Mouse (Mus musculus) intestine, embryonic 16.5 days (tissue): ENCODE results near the gene Arx. TPM values are rescaled to one million over a fixed set of nuclear protein-coding genes. Genes with fewer than 3 reads are reported as not detected.

Source experiments
- ATAC-seq: fragments of 200-750 bp; cut with Nextera tagmentation; 2 replicates; pipeline ENCODE4 v1.8.0; 2017; ENCODE audit warnings: moderate TSS enrichment, moderate library complexity
- H3K27ac ChIP-seq: fragments of 300-500 bp; sonication (generic); 2 replicates; pipeline ENCODE4 v1.5.1; 2014; ENCODE audit warnings: mild to moderate bottlenecking, low read length
- H3K27me3 ChIP-seq: fragments of 300-500 bp; sonication (generic); replicated peaks from 2 replicates; pipeline ENCODE4 v1.6.1; 2014; ENCODE audit warnings: low read length, control low read depth, mixed read lengths; ENCODE audit not compliant: control insufficient read depth, insufficient read depth
- H3K36me3 ChIP-seq: fragments of 300-500 bp; sonication (generic); 2 replicates; pipeline ENCODE4 v1.6.1; 2014; ENCODE audit warnings: low read length, control low read depth; ENCODE audit not compliant: control insufficient read depth, insufficient read depth
- H3K4me1 ChIP-seq: fragments of 300-500 bp; sonication (generic); 2 replicates; pipeline ENCODE4 v1.6.1; 2014; ENCODE audit warnings: low read length, control low read depth, mixed read lengths; ENCODE audit not compliant: control insufficient read depth, insufficient read depth
- H3K4me2 ChIP-seq: fragments of 300-500 bp; sonication (generic); 2 replicates; pipeline ENCODE4 v1.6.1; 2014; ENCODE audit warnings: low read depth, low read length, control low read depth
- H3K4me3 ChIP-seq: fragments of 300-500 bp; sonication (generic); 2 replicates; pipeline ENCODE4 v1.5.1; 2014; ENCODE audit warnings: mild to moderate bottlenecking, low read length
- H3K9ac ChIP-seq: fragments of 300-500 bp; sonication (generic); 2 replicates; pipeline ENCODE4 v1.6.1; 2014; ENCODE audit warnings: low read depth, low read length
- H3K9me3 ChIP-seq: fragments of 300-500 bp; sonication (generic); 2 replicates; pipeline ENCODE4 v1.6.1; 2016; ENCODE audit warnings: low read length, control low read depth; ENCODE audit not compliant: control insufficient read depth
- WGBS: fragments of 180-500 bp; shearing (Covaris S2); extraction: QIAGEN DNeasy Blood & Tissue Kit; methylation state at CpG from one replicate; pipeline ENCODE4 v1.1.7; 2014; 5-methylcytosine and 5-hydroxymethylcytosine counted together
- polyA plus RNA-seq: library from polyadenylated mRNA; unstranded; fragments of >200 nt; fragmentation: Nextera tagmentation; extraction: Ambion mirVana; gene quantifications from 2 replicates; pipeline ENCODE4 v1.2.1, GENCODE M21; 2015

The Arx gene
- 0.26 and 0.31 TPM in 2 replicates for polyA plus RNA-seq

DNA sequence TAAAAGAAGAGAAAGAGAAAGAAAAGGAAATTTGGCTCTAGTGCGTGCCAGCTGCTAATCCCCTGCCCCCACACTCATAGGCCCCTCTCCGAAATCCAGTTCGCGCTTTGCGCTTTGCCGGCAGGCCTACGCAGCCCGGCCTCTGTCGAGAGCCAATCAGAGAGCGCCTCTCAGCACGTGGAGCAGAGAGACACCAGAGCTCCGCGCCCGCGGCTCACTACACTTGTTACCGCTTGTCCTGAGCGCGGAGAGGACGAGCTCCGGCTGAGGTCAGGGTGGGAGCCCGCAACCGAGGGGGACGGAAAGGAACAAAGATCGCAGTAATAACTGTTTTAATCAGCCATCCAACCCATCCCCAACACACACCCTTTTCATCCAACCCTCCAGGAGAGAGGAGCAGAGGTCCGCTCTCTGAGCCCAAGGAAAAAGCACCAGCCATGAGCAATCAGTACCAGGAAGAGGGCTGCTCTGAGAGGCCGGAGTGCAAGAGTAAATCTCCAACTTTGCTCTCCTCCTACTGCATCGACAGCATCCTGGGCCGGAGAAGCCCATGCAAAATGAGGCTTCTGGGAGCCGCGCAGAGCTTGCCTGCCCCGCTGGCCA is at the start of gene Arx:
Gene Arx (plus strand): TSS at position 155 of the 603 bp plus-strand sequence.
- peak within 1 kb of the TSS; percentile 32; the same call in 1 of the 2 replicates for H3K4me2 ChIP-seq

DNA sequence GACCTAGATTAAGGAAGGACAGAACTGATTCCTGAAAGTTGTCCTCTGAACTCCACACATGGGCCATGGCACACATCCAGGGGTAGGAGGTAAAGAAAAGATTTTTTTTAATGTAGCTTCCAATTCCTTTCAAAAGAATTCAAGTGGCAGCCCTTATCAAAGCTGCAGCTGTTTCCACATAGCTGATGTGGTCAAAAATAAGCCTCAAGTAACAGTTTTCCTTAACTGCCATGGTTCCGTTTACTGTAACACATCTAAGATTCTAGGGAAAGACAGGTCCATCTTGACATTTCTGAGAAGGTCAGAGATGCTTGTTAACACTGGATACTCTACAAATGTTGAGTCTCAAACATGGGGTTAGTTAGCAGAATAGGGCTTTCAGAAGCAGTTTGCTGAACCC is 34.9 kb upstream of the Arx start:
- H3K4me2 ChIP-seq, result no peak overlapping the region
- no peak overlapping the region for H3K4me3 ChIP-seq
- H3K9me3 ChIP-seq, result no peaks in the 10 kb centered on the region
- no peaks in the 10 kb centered on the region for H3K4me1 ChIP-seq
- H3K9ac ChIP-seq, result no peak overlapping the region
- H3K27me3 ChIP-seq, result no peaks in the 10 kb centered on the region
- no peak for ATAC-seq
- H3K27ac ChIP-seq, result no peak overlapping the region
- H3K36me3 ChIP-seq, result no peaks in the 10 kb centered on the region
- WGBS, result 71% methylated on average over 1 of the region's 1 CpGs

More for the DNA sequence above, at the start of gene Arx:
- Histone ChIP-seq H3K27ac (no peak within 1 kb of the TSS), H3K9ac (no peak within 1 kb of the TSS), H3K27me3 (peaks cover 73% of the 10 kb centered on the region), H3K4me3 (peak within 1 kb of the TSS; percentile 7; the same call in 1 of the 2 replicates), H3K4me1 (no peaks in the 10 kb centered on the region; the same call in 1 of the 2 replicates), H3K9me3 (0 out of 2 replicates have a peak, but pooled peaks cover 5% of the 10 kb centered on the region), H3K36me3 (no peaks in the 10 kb centered on the region)
- WGBS, result 18% methylated on average over 31 of the region's 31 CpGs
- ATAC-seq, result peak; percentile 89

- Histone ChIP-seq H3K9me3 (no peaks in the 10 kb centered on the region), H3K36me3 (no peaks in the 10 kb centered on the region), H3K4me1 (no peaks in the 10 kb centered on the region), H3K27me3 (0 out of 2 replicates have a peak, but pooled peaks cover 8% of the 10 kb centered on the region), H3K9ac (no peak overlapping the region), H3K4me3 (no peak overlapping the region), H3K27ac (no peak overlapping the region), H3K4me2 (no peak overlapping the region)
- 49% methylated on average over 3 of the region's 3 CpGs for WGBS
- no peak for ATAC-seq
Measured at GRCm38 (mm10) chrX:93275689-93276088, 10.6 kb upstream of the Arx start.

- Histone ChIP-seq H3K4me3 (no peak overlapping the region), H3K27ac (no peak overlapping the region), H3K9me3 (no peaks in the 10 kb centered on the region), H3K4me2 (no peak overlapping the region), H3K27me3 (peaks cover 31% of the 10 kb centered on the region), H3K4me1 (no peaks in the 10 kb centered on the region), H3K36me3 (no peaks in the 10 kb centered on the region), H3K9ac (no peak overlapping the region)
- no peak for ATAC-seq
- 37% methylated on average over 4 of the region's 11 CpGs for WGBS
Measured at GRCm38 (mm10) chrX:93279940-93280339, 6.3 kb upstream of the Arx start.

DNA sequence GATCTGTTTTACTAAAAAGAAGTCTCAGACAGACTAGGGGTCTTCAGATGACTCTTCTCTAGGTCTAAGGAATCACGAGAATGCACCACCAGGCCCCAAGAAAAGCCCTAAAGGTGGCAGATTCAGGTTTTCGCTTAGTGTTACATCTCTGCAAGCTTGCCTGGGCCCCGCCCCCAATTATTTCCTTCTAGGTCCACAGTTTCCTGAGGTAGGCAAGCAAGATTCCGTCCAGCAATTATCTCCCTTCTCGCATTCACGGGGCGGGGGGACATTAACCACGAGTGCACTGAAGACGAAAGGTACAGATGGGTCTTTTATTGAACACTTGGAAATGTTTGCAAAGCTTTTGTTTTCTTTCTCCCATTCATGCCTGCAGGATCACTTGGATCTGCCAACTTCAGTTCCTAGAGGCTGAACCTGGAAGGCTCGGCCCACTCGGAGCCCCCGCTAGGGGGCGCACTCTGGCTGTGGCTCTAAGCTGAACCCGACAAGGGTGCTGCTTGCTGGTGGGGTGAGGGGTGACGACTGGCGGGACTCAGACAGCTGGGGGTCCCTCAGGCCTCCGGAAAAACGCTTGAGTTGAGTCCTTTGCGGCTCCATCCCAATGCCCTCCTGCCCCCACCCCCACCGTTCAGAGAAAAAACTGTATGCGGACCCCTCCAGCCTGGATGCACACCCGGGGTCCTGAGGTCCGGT is 5.1 kb upstream of the Arx start:
- H3K27me3 ChIP-seq, result peaks cover 44% of the 10 kb centered on the region

DNA sequence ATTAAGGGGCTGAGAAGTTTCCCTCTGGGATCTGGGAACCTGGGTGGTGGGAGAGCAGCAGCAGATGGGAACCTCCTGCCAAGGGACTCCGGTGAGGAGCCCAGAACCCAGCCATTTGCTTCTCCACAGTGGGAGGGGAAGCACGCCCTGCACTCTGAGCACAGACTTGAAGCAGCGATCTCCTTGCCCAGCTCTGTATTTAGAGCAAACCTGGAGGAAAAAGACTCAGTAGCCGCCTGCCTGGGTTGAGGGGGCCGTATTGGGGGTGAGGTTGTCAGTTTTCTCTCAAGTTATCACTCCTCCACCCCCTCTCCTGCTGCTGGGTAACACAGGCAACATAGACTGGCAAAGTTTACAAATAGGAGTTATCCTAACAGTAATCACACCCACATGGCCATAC is 4.5 kb upstream of the Arx start:
- peaks cover 50% of the 10 kb centered on the region for H3K27me3 ChIP-seq
- WGBS, result 24% methylated on average over 5 of the region's 5 CpGs

More for the DNA sequence above, 5.1 kb upstream of the Arx start:
- Histone ChIP-seq H3K9me3 (no peaks in the 10 kb centered on the region), H3K9ac (no peak overlapping the region), H3K4me2 (no peak overlapping the region), H3K27ac (no peak overlapping the region), H3K36me3 (no peaks in the 10 kb centered on the region), H3K4me1 (no peaks in the 10 kb centered on the region; the same call in 1 of the 2 replicates), H3K4me3 (no peak overlapping the region)
- ATAC-seq, result 0 out of 2 replicates have a peak, but pooled peaks have one; percentile 46
- 14% methylated on average over 23 of the region's 23 CpGs for WGBS

DNA sequence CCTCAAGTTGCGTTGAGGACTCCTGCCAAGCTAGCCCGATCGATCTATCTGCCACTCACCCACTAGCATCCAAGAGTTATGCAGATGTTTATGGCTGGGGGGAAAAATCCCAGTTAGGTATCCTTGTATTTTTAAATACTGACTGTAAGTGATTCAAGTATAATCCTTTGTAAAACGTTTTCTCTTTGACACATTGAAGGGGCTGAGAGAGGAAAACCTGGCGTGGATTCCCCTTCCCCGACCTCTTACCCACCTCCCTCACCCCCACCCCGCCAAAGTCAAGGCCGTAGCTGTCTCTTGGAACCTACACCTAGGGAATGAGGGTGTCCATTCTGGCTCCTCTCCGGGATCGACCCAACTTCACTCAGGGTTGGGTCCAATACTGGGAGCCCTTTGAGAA is 1.2 kb upstream of the Arx start:
- no peaks in the 10 kb centered on the region; the same call in 1 of the 2 replicates for H3K4me1 ChIP-seq
- no peak overlapping the region for H3K4me2 ChIP-seq
- H3K9me3 ChIP-seq, result 0 out of 2 replicates have a peak, but pooled peaks cover 5% of the 10 kb centered on the region
- no peak overlapping the region for H3K9ac ChIP-seq
- 17% methylated on average over 10 of the region's 10 CpGs for WGBS
- H3K4me3 ChIP-seq, result no peak overlapping the region
- peaks cover 68% of the 10 kb centered on the region for H3K27me3 ChIP-seq
- no peak for ATAC-seq
- no peaks in the 10 kb centered on the region for H3K36me3 ChIP-seq
- H3K27ac ChIP-seq, result no peak overlapping the region

More for the DNA sequence above, 4.5 kb upstream of the Arx start:
- 0 out of 2 replicates have a peak, but pooled peaks have one; percentile 21 for ATAC-seq
- Histone ChIP-seq H3K27ac (no peak overlapping the region), H3K4me3 (no peak overlapping the region), H3K4me2 (no peak overlapping the region), H3K4me1 (no peaks in the 10 kb centered on the region; the same call in 1 of the 2 replicates), H3K9ac (no peak overlapping the region), H3K36me3 (no peaks in the 10 kb centered on the region), H3K9me3 (0 out of 2 replicates have a peak, but pooled peaks cover 2% of the 10 kb centered on the region)

GRCm38 (mm10) chrX:93288339-93288738 is 2.1 kb downstream of the Arx start:
- peaks cover 75% of the 10 kb centered on the region for H3K27me3 ChIP-seq

DNA sequence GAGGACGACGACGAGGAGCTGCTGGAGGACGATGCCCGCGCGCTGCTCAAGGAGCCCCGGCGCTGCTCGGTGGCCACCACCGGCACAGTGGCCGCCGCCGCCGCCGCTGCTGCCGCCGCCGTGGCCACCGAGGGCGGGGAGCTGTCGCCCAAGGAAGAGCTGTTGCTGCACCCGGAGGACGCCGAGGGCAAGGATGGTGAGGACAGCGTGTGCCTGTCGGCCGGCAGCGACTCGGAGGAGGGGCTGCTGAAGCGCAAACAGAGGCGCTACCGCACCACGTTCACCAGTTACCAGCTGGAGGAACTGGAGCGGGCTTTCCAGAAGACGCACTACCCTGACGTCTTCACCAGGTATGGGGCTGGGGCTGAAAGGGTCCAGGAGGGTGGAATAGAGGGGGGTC is 2.8 kb downstream of the Arx start:
- no peaks in the 10 kb centered on the region for H3K36me3 ChIP-seq
- no peak overlapping the region for H3K27ac ChIP-seq
- 0 out of 2 replicates have a peak, but pooled peaks cover 5% of the 10 kb centered on the region for H3K9me3 ChIP-seq
- H3K27me3 ChIP-seq, result peaks cover 82% of the 10 kb centered on the region
- no peak overlapping the region for H3K9ac ChIP-seq
- no peak for ATAC-seq
- H3K4me1 ChIP-seq, result no peaks in the 10 kb centered on the region; the same call in 1 of the 2 replicates
- H3K4me2 ChIP-seq, result peak overlapping the region; percentile 56
- H3K4me3 ChIP-seq, result peak overlapping the region; percentile 36
- WGBS, result 11% methylated on average over 35 of the region's 37 CpGs

More at GRCm38 (mm10) chrX:93288339-93288738, 2.1 kb downstream of the Arx start:
- 0 out of 2 replicates have a peak, but pooled peaks cover 5% of the 10 kb centered on the region for H3K9me3 ChIP-seq
- H3K27ac ChIP-seq, result no peak overlapping the region
- no peaks in the 10 kb centered on the region; the same call in 1 of the 2 replicates for H3K4me1 ChIP-seq
- 0 out of 2 replicates have a peak, but pooled peaks have one; percentile 30 for ATAC-seq
- WGBS, result 9% methylated on average over 37 of the region's 37 CpGs
- peak overlapping the region; percentile 36 for H3K4me3 ChIP-seq
- H3K36me3 ChIP-seq, result no peaks in the 10 kb centered on the region
- no peak overlapping the region for H3K9ac ChIP-seq
- H3K4me2 ChIP-seq, result peak overlapping the region; percentile 56
